Mouse (Mus musculus): Measurements from ENCODE around the gene S1pr5. TPM values are rescaled to one million over a fixed set of nuclear protein-coding genes. Genes with fewer than 3 reads are reported as not detected.
"Not testable (repeated sequence)": the region's sequence is repeated elsewhere in the genome, so short reads cannot be mapped to it uniquely, and the experiment has no call there.

Gene S1pr5
- total RNA-seq, 2 experiments from 2014 or later: 10.6 to 10.9 TPM

DNA sequence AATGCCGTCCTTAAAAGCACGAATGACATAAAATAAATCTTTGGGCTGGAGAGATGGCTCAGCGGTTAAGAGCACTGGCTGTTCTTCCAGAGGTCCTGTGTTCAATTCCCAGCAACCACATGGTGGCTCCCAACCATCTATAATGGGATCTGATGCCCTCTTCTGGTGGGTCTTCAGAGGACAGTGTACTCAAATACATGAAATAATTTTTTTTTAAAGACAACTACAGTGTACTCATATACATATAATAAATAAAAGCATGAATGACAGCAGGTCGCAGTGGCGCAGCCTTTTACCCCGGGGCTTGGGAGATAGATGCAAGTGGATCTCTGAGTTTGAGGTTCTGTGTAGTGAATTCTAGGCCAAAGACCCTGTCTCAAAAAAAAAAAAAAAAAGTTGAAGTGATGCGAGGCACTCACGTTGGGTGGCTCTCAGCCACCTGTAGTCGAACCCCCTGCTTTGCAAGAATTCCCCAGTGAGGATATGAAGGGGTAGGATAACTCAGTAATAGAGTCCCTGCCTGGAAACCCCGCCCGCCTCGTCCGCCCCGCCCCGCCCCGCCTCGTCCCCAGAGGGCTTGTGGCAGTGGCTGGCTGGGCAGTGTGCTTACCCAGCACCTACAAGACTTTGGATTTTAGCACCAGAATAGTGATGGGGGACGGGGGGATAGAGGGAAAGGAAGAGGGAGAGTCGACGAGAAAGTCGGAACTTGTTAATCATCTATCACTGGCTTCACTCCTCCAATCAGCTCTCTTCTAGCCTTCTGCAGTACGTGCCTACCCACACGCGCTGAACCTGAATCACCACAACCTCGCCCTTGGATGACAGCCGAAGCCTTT is 23.4 kb downstream of the S1pr5 start:
- Histone ChIP-seq H3K27ac (no peak overlapping the region), H3K4me3 (peak overlapping the region; percentile 36)
- TF ChIP-seq CTCF (conservative IDR thresholded peaks at IDR 0.05): peak; percentile 34
- DNase-seq (ENCODE audit: low spot score in 2 of 2): no peak

DNA sequence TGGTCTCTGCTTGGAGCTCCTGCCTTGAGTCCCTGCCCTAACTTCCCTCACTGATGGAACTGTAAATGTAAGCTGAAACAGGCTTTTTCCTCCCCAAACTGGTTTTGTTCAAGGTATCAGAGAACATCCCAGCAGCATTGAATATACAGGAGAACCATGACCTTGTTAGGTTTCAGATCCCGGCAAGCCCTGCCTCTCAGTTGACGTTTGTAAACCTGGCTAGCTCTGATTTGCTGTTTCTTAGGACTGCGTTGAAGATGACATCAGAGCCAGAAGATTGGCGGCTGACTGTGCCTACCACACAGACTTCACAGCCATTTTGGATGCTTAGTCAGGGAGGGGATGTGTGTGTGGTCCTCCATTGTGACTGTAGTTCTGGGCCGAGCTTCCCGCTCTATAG is 24.3 kb downstream of the S1pr5 start:
- no peak overlapping the region for H3K27ac ChIP-seq
- H3K4me3 ChIP-seq: no peak overlapping the region
- no peak for TF ChIP-seq CTCF (conservative IDR thresholded peaks at IDR 0.05)
- DNase-seq (ENCODE audit: low spot score in 2 of 2): no peak

DNA sequence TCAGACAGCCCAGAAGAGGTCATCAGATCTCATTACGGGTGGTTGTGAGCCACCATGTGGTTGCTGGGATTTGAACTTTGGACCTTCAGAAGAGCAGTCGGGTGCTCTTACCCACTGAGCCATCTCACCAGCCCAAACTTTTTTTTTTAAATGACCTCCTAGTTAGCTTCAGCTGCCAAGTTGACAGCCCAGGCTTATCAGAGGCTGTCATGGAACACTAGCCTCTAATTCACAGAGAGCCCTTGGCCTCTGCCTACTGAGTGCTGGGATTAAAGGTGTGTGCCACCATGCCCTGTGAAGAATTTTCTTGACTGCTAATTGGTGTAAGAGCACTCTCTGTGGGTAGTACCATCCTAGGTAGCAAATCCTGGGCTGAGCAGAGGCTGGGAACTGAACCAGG is 24.8 kb downstream of the S1pr5 start:
- not testable (repeated sequence) for DNase-seq (ENCODE audit: low spot score in 2 of 2); H3K27ac ChIP-seq; H3K4me3 ChIP-seq

DNA sequence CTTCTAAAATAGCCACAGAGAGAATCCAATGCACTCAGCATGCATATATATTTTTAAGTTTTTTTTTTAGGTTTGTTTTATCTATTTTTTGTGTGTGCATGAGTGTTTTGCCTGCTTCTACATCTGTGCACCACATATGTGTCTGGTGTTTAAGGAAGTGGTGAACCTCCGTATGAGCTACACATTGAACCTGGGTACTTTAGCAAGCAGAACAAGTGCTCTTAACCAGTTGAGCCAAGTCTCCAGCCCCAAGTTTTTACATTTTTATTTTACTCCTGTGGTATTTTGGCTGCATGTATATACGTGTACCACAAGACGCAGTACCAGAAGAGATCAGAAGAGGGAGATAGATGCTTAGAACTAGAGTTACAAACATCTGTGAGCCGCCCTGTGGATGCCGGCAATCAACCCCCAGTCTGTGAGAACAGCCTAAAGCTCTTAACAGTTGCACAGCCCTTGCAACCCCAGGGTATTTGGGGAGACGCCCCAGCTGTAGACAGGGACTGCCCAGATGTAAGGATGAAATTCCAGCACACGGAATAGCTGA is 26.8 kb downstream of the S1pr5 start:
- peak overlapping the region; percentile 75; the same call in 1 of the 2 replicates for H3K27ac ChIP-seq
- no peak overlapping the region for H3K4me3 ChIP-seq
- no peak for DNase-seq (ENCODE audit: low spot score in 2 of 2)
- TF ChIP-seq CTCF (conservative IDR thresholded peaks at IDR 0.05): peak; percentile 76

- TF ChIP-seq CTCF (conservative IDR thresholded peaks at IDR 0.05): peak; percentile 98
- Histone ChIP-seq H3K27ac (peak overlapping the region; percentile 75), H3K4me3 (peak overlapping the region; percentile 48)
- DNase-seq (ENCODE audit: low spot score in 2 of 2): peak; percentile 93 to 96
Observed at GRCm38 (mm10) chr9:21220490-21221382, 27.5 kb downstream of the S1pr5 start.

- no peak for DNase-seq (ENCODE audit: low spot score in 2 of 2)
- no peak overlapping the region for H3K4me3 ChIP-seq
Observed at GRCm38 (mm10) chr9:21219820-21220219, 28.4 kb downstream of the S1pr5 start.

DNA sequence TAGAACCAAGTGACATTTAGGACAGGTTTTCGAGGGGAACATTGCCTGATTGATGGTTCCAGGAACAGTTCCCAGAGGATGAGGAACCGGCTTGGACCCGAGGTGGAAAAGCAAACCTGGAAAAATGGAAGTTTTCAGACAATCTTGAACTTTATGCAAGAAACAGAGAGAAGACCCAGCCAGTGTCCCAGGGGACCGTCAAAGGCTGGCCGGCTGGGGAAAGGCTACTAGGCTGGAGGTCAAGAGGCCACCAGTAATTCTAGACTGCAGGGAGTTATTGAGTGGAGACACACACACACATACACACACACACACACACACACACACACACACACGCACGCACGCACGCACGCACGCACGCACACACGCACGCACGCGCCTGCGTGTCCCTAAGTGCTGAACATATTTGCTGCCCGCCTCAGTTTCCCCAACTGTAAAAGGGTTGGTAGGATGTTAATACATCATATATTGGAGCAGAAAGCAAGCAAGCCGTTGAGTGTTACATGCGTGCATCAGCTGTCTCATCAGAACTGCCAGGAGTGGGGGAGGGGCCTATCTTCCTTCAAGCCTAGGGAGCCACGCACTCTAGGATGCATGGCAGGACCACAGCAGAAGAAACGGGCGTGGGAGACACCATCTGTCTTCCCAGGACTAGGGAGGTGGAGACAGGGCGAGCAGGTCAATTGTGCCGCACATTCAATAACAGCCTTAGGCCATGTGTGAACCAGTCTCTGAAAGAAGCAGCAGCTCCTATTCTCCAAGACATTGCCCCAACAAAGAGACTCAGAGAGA is 32.0 kb downstream of the S1pr5 start:
- TF ChIP-seq CTCF (conservative IDR thresholded peaks at IDR 0.05): no peak
- peak; percentile 51 to 63 for DNase-seq (ENCODE audit: low spot score in 2 of 2)
- H3K27ac ChIP-seq: peak overlapping the region; percentile 3; the same call in 1 of the 2 replicates
- no peak overlapping the region for H3K4me3 ChIP-seq

More at GRCm38 (mm10) chr9:21219820-21220219, 28.4 kb downstream of the S1pr5 start:
- no peak for TF ChIP-seq CTCF (conservative IDR thresholded peaks at IDR 0.05)
- no peak overlapping the region for H3K27ac ChIP-seq

DNA sequence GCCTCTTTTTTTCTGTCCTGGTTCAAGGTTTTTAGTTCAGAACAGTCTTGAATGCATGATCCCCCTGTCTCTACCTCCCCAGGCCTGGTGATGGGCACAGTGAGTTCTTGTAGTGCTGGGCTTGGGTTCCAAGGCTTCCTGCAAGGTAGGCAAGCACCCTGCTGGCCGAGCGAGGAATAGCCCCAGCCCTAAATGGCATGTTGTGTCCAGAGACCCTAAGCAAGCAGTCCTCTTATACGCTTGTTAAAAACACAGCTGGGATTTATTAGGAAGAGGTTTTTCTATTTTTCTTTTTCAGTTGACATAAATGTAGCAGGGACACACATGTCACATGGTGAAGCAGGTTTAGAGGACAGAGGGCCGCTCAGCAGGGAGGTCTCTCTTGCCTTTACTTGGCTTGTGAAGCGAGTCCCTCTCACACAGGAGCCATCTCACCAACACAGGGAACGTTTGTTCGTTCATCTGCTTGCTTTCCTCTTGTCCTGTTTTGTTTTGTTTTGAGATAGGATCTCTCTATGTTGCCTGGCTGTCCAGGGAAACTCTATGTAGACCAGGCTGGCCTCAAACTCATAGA is 34.5 kb downstream of the S1pr5 start:
- Histone ChIP-seq H3K27ac (no peak overlapping the region), H3K4me3 (no peak overlapping the region)
- no peak for DNase-seq (ENCODE audit: low spot score in 2 of 2)
- TF ChIP-seq CTCF (conservative IDR thresholded peaks at IDR 0.05): peak; percentile 70

GRCm38 (mm10) chr9:21211624-21212023 is 36.6 kb downstream of the S1pr5 start:
- Histone ChIP-seq H3K27ac (no peak overlapping the region), H3K4me3 (no peak overlapping the region)
- no peak for DNase-seq (ENCODE audit: low spot score in 2 of 2)
- TF ChIP-seq CTCF (conservative IDR thresholded peaks at IDR 0.05): no peak

DNA sequence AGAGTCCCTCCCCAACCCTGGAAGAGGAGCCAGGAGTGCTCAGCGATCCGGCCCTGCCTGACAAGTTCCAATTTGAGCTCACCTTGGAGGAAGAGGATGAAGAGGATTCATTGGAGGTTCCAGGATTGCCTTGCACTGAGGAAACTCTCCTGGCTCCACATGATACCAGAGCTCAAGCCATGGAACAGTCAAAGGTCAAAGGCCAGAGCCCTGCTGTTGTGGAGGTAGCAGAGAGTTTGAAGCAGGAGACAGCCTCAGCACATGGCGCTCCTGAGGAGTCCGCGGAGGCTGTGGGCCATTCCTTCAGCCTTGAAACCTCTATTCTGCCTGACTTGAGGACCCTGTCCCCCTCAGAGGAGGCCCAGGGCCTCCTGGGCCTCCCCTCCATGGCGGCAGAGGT is 37.4 kb downstream of the S1pr5 start:
- Histone ChIP-seq H3K4me3 (no peak overlapping the region), H3K27ac (no peak overlapping the region)
- no peak for TF ChIP-seq CTCF (conservative IDR thresholded peaks at IDR 0.05)
- no peak for DNase-seq (ENCODE audit: low spot score in 2 of 2)

DNA sequence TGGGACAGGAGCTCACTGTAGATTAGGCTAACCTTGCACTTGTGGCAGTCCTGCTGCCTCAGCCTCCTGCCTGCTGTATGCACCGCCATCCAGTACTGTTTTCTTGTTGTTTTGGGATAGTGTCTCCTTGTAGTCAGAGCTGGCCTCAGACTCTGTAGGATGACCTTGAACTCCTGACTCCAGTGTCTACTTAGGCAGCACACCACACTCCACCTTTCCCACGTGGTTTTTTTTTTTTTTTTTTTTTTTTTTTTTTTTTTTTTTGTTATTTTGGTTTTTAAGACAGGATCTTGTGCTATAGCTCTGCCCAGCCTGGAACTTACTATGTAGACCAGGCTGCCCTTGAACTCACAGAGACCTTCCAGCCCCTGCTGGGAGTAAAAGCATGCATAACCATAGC is 39.6 kb downstream of the S1pr5 start:
- no peak for DNase-seq (ENCODE audit: low spot score in 2 of 2)
- no peak overlapping the region for H3K4me3 ChIP-seq
- no peak for TF ChIP-seq CTCF (conservative IDR thresholded peaks at IDR 0.05)

DNA sequence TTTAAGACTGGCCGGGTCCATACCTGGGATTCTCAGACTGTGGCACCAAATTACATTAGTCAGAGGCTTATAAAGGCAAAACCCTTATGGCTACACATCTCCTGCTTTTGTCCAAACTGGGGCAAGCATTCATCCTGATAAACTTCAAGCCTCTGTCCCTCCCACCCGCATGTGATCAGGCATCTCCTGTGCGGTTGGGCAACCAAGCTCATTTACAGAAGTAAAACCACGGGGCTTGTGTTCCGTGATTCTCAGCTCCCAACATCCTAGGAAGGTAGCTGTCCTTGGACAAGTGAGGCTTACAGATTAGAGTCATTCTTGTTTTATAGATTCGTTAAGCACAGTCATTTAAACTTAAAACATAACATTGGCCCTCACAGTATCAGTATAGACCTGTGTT is 41.4 kb downstream of the S1pr5 start:
- H3K27ac ChIP-seq: no peak overlapping the region
- no peak for TF ChIP-seq CTCF (conservative IDR thresholded peaks at IDR 0.05)
- DNase-seq (ENCODE audit: low spot score in 2 of 2): no peak
- no peak overlapping the region for H3K4me3 ChIP-seq

More for the DNA sequence above, 39.6 kb downstream of the S1pr5 start:
- no peak overlapping the region for H3K27ac ChIP-seq
